Mouse (Mus musculus): ENCODE data around the gene Anks1b. TPM values are rescaled to one million over a fixed set of nuclear protein-coding genes. Genes with fewer than 3 reads are reported as not detected.

Anks1b gene
- total and polyA plus RNA-seq, 3 experiments, result 0.11 TPM; not detected in 2

- TF ChIP-seq TAL1 (conservative IDR thresholded peaks at IDR 0.05; ENCODE audit: low read depth, low read length) (no peak), POLR2AphosphoS5 (IDR thresholded peaks at IDR 0.05; ENCODE audit: insufficient replicate concordance, low read depth, low read length) (no peak), GATA1 (IDR thresholded peaks at IDR 0.05; ENCODE audit: borderline replicate concordance, low read length) (no peak)
These were observed 347.2 kb downstream of the Anks1b start for GRCm38 (mm10) chr10:90220470-90220869.

GRCm38 (mm10) chr10:90222793-90223495 lies 349.6 kb downstream of the Anks1b start:
- DNase-seq (ENCODE audit: low spot score) (no peak), ATAC-seq (ENCODE audit: extremely low read depth, insufficient number of reproducible peaks, low FRiP score, poor library complexity, severe bottlenecking) (no peak)
- no peak for TF ChIP-seq POLR2AphosphoS5 (IDR thresholded peaks at IDR 0.05; ENCODE audit: insufficient replicate concordance, low read depth, low read length)
- no peak for TF ChIP-seq TAL1 (conservative IDR thresholded peaks at IDR 0.05; ENCODE audit: low read depth, low read length)
- no peak for TF ChIP-seq CTCF (IDR thresholded peaks at IDR 0.05; ENCODE audit: low read depth, low read length)
- no peak for TF ChIP-seq GATA2 (IDR thresholded peaks at IDR 0.05; ENCODE audit: borderline replicate concordance, low read depth, low read length)
- TF ChIP-seq GATA1 (IDR thresholded peaks at IDR 0.05; ENCODE audit: borderline replicate concordance, low read length), result no peak
- no peaks in the 10 kb centered on the region for H3K4me1 ChIP-seq (ENCODE audit: insufficient read depth, low read depth, low read length)
- H3K36me3 ChIP-seq (replicated peaks), result no peaks in the 10 kb centered on the region
- H3K4me3 ChIP-seq (ENCODE audit: low read depth, low read length), result no peak overlapping the region
- H3K9me3 ChIP-seq (replicated peaks), result peaks cover 6% of the 10 kb centered on the region; the same call in 1 of the 2 replicates
- no peaks in the 10 kb centered on the region for H3K27me3 ChIP-seq (ENCODE audit: insufficient read depth, low read length)

More at GRCm38 (mm10) chr10:90220470-90220869, 347.2 kb downstream of the Anks1b start:
- Histone ChIP-seq H3K4me1 (ENCODE audit: insufficient read depth, low read depth, low read length) (no peaks in the 10 kb centered on the region), H3K9me3 (replicated peaks) (peaks cover 6% of the 10 kb centered on the region; the same call in 1 of the 2 replicates), H3K36me3 (replicated peaks) (no peaks in the 10 kb centered on the region), H3K27me3 (ENCODE audit: insufficient read depth, low read length) (no peaks in the 10 kb centered on the region), H3K4me3 (ENCODE audit: low read depth, low read length) (no peak overlapping the region)
- no peak for ATAC-seq (ENCODE audit: extremely low read depth, insufficient number of reproducible peaks, low FRiP score, poor library complexity, severe bottlenecking)
- no peak for DNase-seq (ENCODE audit: low spot score)

GRCm38 (mm10) chr10:90235273-90235672 lies 362.0 kb downstream of the Anks1b start:
- no peak overlapping the region for H3K4me3 ChIP-seq (ENCODE audit: low read depth, low read length)
- no peak for ATAC-seq (ENCODE audit: extremely low read depth, insufficient number of reproducible peaks, low FRiP score, poor library complexity, severe bottlenecking)
- no peaks in the 10 kb centered on the region for H3K27me3 ChIP-seq (ENCODE audit: insufficient read depth, low read length)
- TF ChIP-seq POLR2AphosphoS5 (IDR thresholded peaks at IDR 0.05; ENCODE audit: insufficient replicate concordance, low read depth, low read length), result no peak
- TF ChIP-seq GATA1 (IDR thresholded peaks at IDR 0.05; ENCODE audit: borderline replicate concordance, low read length), result no peak
- H3K36me3 ChIP-seq (replicated peaks), result no peaks in the 10 kb centered on the region
- H3K9me3 ChIP-seq (replicated peaks), result peaks cover 10% of the 10 kb centered on the region
- no peak for DNase-seq (ENCODE audit: low spot score)
- H3K4me1 ChIP-seq (ENCODE audit: insufficient read depth, low read depth, low read length), result no peaks in the 10 kb centered on the region

GRCm38 (mm10) chr10:90237290-90237689 lies 364.0 kb downstream of the Anks1b start:
- Histone ChIP-seq H3K4me1 (ENCODE audit: insufficient read depth, low read depth, low read length) (no peaks in the 10 kb centered on the region), H3K27me3 (ENCODE audit: insufficient read depth, low read length) (no peaks in the 10 kb centered on the region), H3K9me3 (replicated peaks) (peaks cover 15% of the 10 kb centered on the region), H3K36me3 (replicated peaks) (no peaks in the 10 kb centered on the region), H3K4me3 (ENCODE audit: low read depth, low read length) (no peak overlapping the region)
- ATAC-seq (ENCODE audit: extremely low read depth, insufficient number of reproducible peaks, low FRiP score, poor library complexity, severe bottlenecking), result no peak
- TF ChIP-seq POLR2AphosphoS5 (IDR thresholded peaks at IDR 0.05; ENCODE audit: insufficient replicate concordance, low read depth, low read length) (no peak), GATA1 (IDR thresholded peaks at IDR 0.05; ENCODE audit: borderline replicate concordance, low read length) (no peak), TAL1 (conservative IDR thresholded peaks at IDR 0.05; ENCODE audit: low read depth, low read length) (no peak), CTCF (IDR thresholded peaks at IDR 0.05; ENCODE audit: low read depth, low read length) (no peak), GATA2 (IDR thresholded peaks at IDR 0.05; ENCODE audit: borderline replicate concordance, low read depth, low read length) (no peak)
- no peak for DNase-seq (ENCODE audit: low spot score)

- Histone ChIP-seq H3K9me3 (replicated peaks) (no peaks in the 10 kb centered on the region), H3K4me1 (ENCODE audit: insufficient read depth, low read depth, low read length) (no peaks in the 10 kb centered on the region), H3K4me3 (ENCODE audit: low read depth, low read length) (no peak overlapping the region), H3K27me3 (ENCODE audit: insufficient read depth, low read length) (no peaks in the 10 kb centered on the region), H3K36me3 (replicated peaks) (no peaks in the 10 kb centered on the region)
- ATAC-seq (ENCODE audit: extremely low read depth, insufficient number of reproducible peaks, low FRiP score, poor library complexity, severe bottlenecking), result no peak
- no peak for TF ChIP-seq TAL1 (conservative IDR thresholded peaks at IDR 0.05; ENCODE audit: low read depth, low read length)
- no peak for TF ChIP-seq GATA1 (IDR thresholded peaks at IDR 0.05; ENCODE audit: borderline replicate concordance, low read length)
- no peak for TF ChIP-seq CTCF (IDR thresholded peaks at IDR 0.05; ENCODE audit: low read depth, low read length)
- no peak for TF ChIP-seq POLR2AphosphoS5 (IDR thresholded peaks at IDR 0.05; ENCODE audit: insufficient replicate concordance, low read depth, low read length)
- no peak for TF ChIP-seq GATA2 (IDR thresholded peaks at IDR 0.05; ENCODE audit: borderline replicate concordance, low read depth, low read length)
- no peak for DNase-seq (ENCODE audit: low spot score)
These were observed 385.8 kb downstream of the Anks1b start for GRCm38 (mm10) chr10:90258944-90259714.

GRCm38 (mm10) chr10:90271321-90271720 lies 398.0 kb downstream of the Anks1b start:
- TF ChIP-seq GATA2 (IDR thresholded peaks at IDR 0.05; ENCODE audit: borderline replicate concordance, low read depth, low read length) (no peak), POLR2AphosphoS5 (IDR thresholded peaks at IDR 0.05; ENCODE audit: insufficient replicate concordance, low read depth, low read length) (no peak), GATA1 (IDR thresholded peaks at IDR 0.05; ENCODE audit: borderline replicate concordance, low read length) (no peak), TAL1 (conservative IDR thresholded peaks at IDR 0.05; ENCODE audit: low read depth, low read length) (no peak), CTCF (IDR thresholded peaks at IDR 0.05; ENCODE audit: low read depth, low read length) (no peak)
- H3K9me3 ChIP-seq (replicated peaks), result peaks cover 4% of the 10 kb centered on the region; the same call in 1 of the 2 replicates
- DNase-seq (ENCODE audit: low spot score) (no peak), ATAC-seq (ENCODE audit: extremely low read depth, insufficient number of reproducible peaks, low FRiP score, poor library complexity, severe bottlenecking) (no peak)
- no peaks in the 10 kb centered on the region for H3K27me3 ChIP-seq (ENCODE audit: insufficient read depth, low read length)
- H3K4me1 ChIP-seq (ENCODE audit: insufficient read depth, low read depth, low read length), result no peaks in the 10 kb centered on the region
- H3K4me3 ChIP-seq (ENCODE audit: low read depth, low read length), result no peak overlapping the region
- H3K36me3 ChIP-seq (replicated peaks), result no peaks in the 10 kb centered on the region

Data from G1E (cell line).